In genomic region chr16:13716821-13717553, GRCm38 (mm10) we compare ENCODE assay signal across 25 mouse cellular contexts. TPM values are rescaled to one million over a fixed set of nuclear protein-coding genes. Genes with fewer than 3 reads are reported as not detected.
DNase-seq lines count a peak whose midpoint lies in the region; ATAC-seq and TF ChIP-seq lines count a peak whose summit lies in the region.
"Had no signal": no experiment of that assay in that cellular context is flagged by ENCODE, and none has a peak within 500 bp of the region (broad histone marks: within the 10 kb centered on the region; RNA-seq: fewer than 3 reads in every experiment).

No protein-coding gene starts in this region.

- DNase-seq in lung, postnatal 0 days (ENCODE audit: low spot score), result peak; percentile 26
- DNase-seq in lung, postnatal 14 days, result no peak
- DNase-seq in testis, postnatal 14 days (ENCODE audit: low spot score), result no peak
- no peak for DNase-seq in ovary, adult 18-20 months (ENCODE audit: low spot score)
- DNase-seq: adrenal gland, postnatal 14 days; cerebellum, adult 18-20 months; cerebellum, adult 9-11 months; cerebellum, postnatal 36 days; gastrocnemius, postnatal 36 days; heart, adult 2 months had no signal

- no peak for TF ChIP-seq EP300 in lung, postnatal 0 days (IDR thresholded peaks at IDR 0.05)

- no peak overlapping the region for H3K4me3 ChIP-seq in lung, postnatal 0 days (ENCODE audit: low read depth, low read length)
- no peak overlapping the region for H3K4me3 ChIP-seq in forebrain, embryonic 13.5 days
- H3K4me3 ChIP-seq: embryonic facial prominence, embryonic 15.5 days; erythroblast, embryonic 14.5 days; forebrain, embryonic 15.5 days; heart, adult 2 months; heart, embryonic 15.5 days; hindbrain, embryonic 10.5 days; intestine, embryonic 15.5 days had no signal

- no peaks in the 10 kb centered on the region for H3K36me3 ChIP-seq in lung, postnatal 0 days (ENCODE audit: insufficient read depth, low read length)
- H3K36me3 ChIP-seq in forebrain, embryonic 13.5 days (ENCODE audit: poor library complexity, severe bottlenecking), result no peaks in the 10 kb centered on the region
- H3K36me3 ChIP-seq: embryonic facial prominence, embryonic 15.5 days; forebrain, embryonic 15.5 days; heart, embryonic 15.5 days; hindbrain, embryonic 10.5 days; intestine, embryonic 15.5 days had no signal

- H3K9ac ChIP-seq in lung, postnatal 0 days (replicated peaks; ENCODE audit: low read depth), result no peak overlapping the region
- H3K9ac ChIP-seq in forebrain, embryonic 13.5 days, result no peak overlapping the region
- H3K9ac ChIP-seq: embryonic facial prominence, embryonic 15.5 days; forebrain, embryonic 15.5 days; heart, embryonic 15.5 days; hindbrain, embryonic 14.5 days; intestine, embryonic 15.5 days had no signal

- H3K4me2 ChIP-seq in lung, postnatal 0 days (replicated peaks; ENCODE audit: low read depth, low read length), result no peak overlapping the region
- no peak overlapping the region for H3K4me2 ChIP-seq in forebrain, embryonic 13.5 days
- H3K4me2 ChIP-seq: embryonic facial prominence, embryonic 15.5 days; forebrain, embryonic 15.5 days; heart, embryonic 11.5 days; heart, embryonic 15.5 days; hindbrain, embryonic 14.5 days; intestine, embryonic 15.5 days had no signal

- ATAC-seq in lung, postnatal 0 days, result no peak
- peak; percentile 65 for ATAC-seq in common myeloid progenitor, adult 5-6 weeks (replicated peaks; ENCODE audit: low read depth, poor library complexity, severe bottlenecking)
- ATAC-seq in megakaryocyte progenitor cell, adult 5-6 weeks (replicated peaks; ENCODE audit: poor library complexity), result peak; percentile 92
- ATAC-seq in forebrain, embryonic 13.5 days, result no peak
- ATAC-seq: forebrain, embryonic 15.5 days; intestine, embryonic 15.5 days had no signal

- H3K27me3 ChIP-seq in lung, postnatal 0 days (replicated peaks; ENCODE audit: insufficient read depth, low read length), result no peaks in the 10 kb centered on the region
- H3K27me3 ChIP-seq in forebrain, embryonic 13.5 days, result no peaks in the 10 kb centered on the region
- H3K27me3 ChIP-seq: embryonic facial prominence, embryonic 15.5 days; forebrain, embryonic 15.5 days; heart, embryonic 15.5 days; intestine, embryonic 15.5 days had no signal

- WGBS in lung, postnatal 0 days, result 54% methylated on average over 2 of the region's 2 CpGs
- WGBS in forebrain, embryonic 13.5 days, result 91% methylated on average over 2 of the region's 2 CpGs

- H3K27ac ChIP-seq in lung, postnatal 0 days (ENCODE audit: low read length), result no peak overlapping the region
- H3K27ac ChIP-seq in forebrain, embryonic 13.5 days, result no peak overlapping the region
- H3K27ac ChIP-seq: embryonic facial prominence, embryonic 15.5 days; forebrain, embryonic 15.5 days; heart, adult 2 months; heart, embryonic 15.5 days; hindbrain, embryonic 10.5 days; hindbrain, embryonic 14.5 days; intestine, embryonic 15.5 days had no signal

- no peak for TF ChIP-seq CTCF in lung, postnatal 0 days (IDR thresholded peaks at IDR 0.05)

- no peaks in the 10 kb centered on the region for H3K9me3 ChIP-seq in lung, postnatal 0 days (ENCODE audit: low read length)
- H3K9me3 ChIP-seq in forebrain, embryonic 13.5 days (replicated peaks), result no peaks in the 10 kb centered on the region
- H3K9me3 ChIP-seq: embryonic facial prominence, embryonic 15.5 days; forebrain, embryonic 15.5 days; heart, embryonic 15.5 days; hindbrain, embryonic 10.5 days; intestine, embryonic 15.5 days had no signal

- H3K4me1 ChIP-seq in lung, postnatal 0 days (ENCODE audit: insufficient read depth, low read depth, low read length), result no peaks in the 10 kb centered on the region
- no peaks in the 10 kb centered on the region for H3K4me1 ChIP-seq in forebrain, embryonic 13.5 days
- H3K4me1 ChIP-seq: embryonic facial prominence, embryonic 15.5 days; forebrain, embryonic 15.5 days; heart, embryonic 15.5 days; hindbrain, embryonic 10.5 days had no signal

RNA-seq across cellular contexts. Expression of gene Pla2g10, which starts 13.8 kb away (rescaled TPM):
- polyA plus RNA-seq in lung, postnatal 0 days (2015; fragmentation: Nextera tagmentation; extraction: Ambion mirVana), result 1.5 and 1.7 TPM in 2 replicates
- total RNA-seq in common myeloid progenitor, adult 5-6 weeks (2017), result not detected in 2 replicates
- not detected in 2 replicates for total RNA-seq in megakaryocyte progenitor cell, adult 5-6 weeks (2015)
- not detected in 2 replicates for total RNA-seq in megakaryocyte progenitor cell, adult 5-6 weeks (2017)
- 0.20 and 0.53 TPM in 2 replicates for polyA plus RNA-seq in forebrain, embryonic 13.5 days (2015; fragmentation: Nextera tagmentation; extraction: Ambion mirVana)
- total RNA-seq: adrenal gland, adult 18-20 months; adrenal gland, postnatal 14 days; gastrocnemius, adult 8-10 months; gastrocnemius, postnatal 36 days; heart, adult 2 months; heart, postnatal 25 days had no signal
- polyA plus RNA-seq: embryonic facial prominence, embryonic 11.5 days; erythroblast, embryonic 14.5 days; forebrain, embryonic 15.5 days; heart, embryonic 11.5 days had no signal

RNA-seq across cellular contexts. Expression of gene 3110001I22Rik, which starts 45.3 kb away (rescaled TPM):
- 2.8 and 3.1 TPM in 2 replicates for polyA plus RNA-seq in lung, postnatal 0 days (2015; fragmentation: Nextera tagmentation; extraction: Ambion mirVana)
- total RNA-seq in common myeloid progenitor, adult 5-6 weeks (2017), result 12.2 and 18.5 TPM in 2 replicates
- total RNA-seq in megakaryocyte progenitor cell, adult 5-6 weeks (2015), result 12.4 and 15.9 TPM in 2 replicates
- 12.6 and 21.0 TPM in 2 replicates for total RNA-seq in megakaryocyte progenitor cell, adult 5-6 weeks (2017)
- polyA plus RNA-seq in forebrain, embryonic 13.5 days (2015; fragmentation: Nextera tagmentation; extraction: Ambion mirVana), result 9.4 and 9.9 TPM in 2 replicates

RNA-seq across cellular contexts. Expression of gene Bfar, which starts 45.3 kb away (rescaled TPM):
- polyA plus RNA-seq in lung, postnatal 0 days (2015; fragmentation: Nextera tagmentation; extraction: Ambion mirVana), result 33.3 and 33.4 TPM in 2 replicates
- 42.0 and 55.5 TPM in 2 replicates for total RNA-seq in common myeloid progenitor, adult 5-6 weeks (2017)
- 48.0 and 53.0 TPM in 2 replicates for total RNA-seq in megakaryocyte progenitor cell, adult 5-6 weeks (2015)
- 57.4 and 67.3 TPM in 2 replicates for total RNA-seq in megakaryocyte progenitor cell, adult 5-6 weeks (2017)
- polyA plus RNA-seq in forebrain, embryonic 13.5 days (2015; fragmentation: Nextera tagmentation; extraction: Ambion mirVana), result 44.7 and 50.9 TPM in 2 replicates

RNA-seq across cellular contexts. Expression of gene Parn, which starts 49.0 kb away (rescaled TPM):
- polyA plus RNA-seq in lung, postnatal 0 days (2015; fragmentation: Nextera tagmentation; extraction: Ambion mirVana), result 25.0 and 28.5 TPM in 2 replicates
- 57.2 and 72.2 TPM in 2 replicates for total RNA-seq in common myeloid progenitor, adult 5-6 weeks (2017)
- total RNA-seq in megakaryocyte progenitor cell, adult 5-6 weeks (2015), result 18.8 TPM in 2 replicates
- total RNA-seq in megakaryocyte progenitor cell, adult 5-6 weeks (2017), result 45.0 and 69.4 TPM in 2 replicates
- polyA plus RNA-seq in forebrain, embryonic 13.5 days (2015; fragmentation: Nextera tagmentation; extraction: Ambion mirVana), result 39.5 and 41.3 TPM in 2 replicates

Comparison
In these comparisons a context has a peak if more than half of its experiments do, and no peak if none do; other contexts are left out.
1. ATAC-seq: peak in common myeloid progenitor, adult 5-6 weeks (single experiment) and megakaryocyte progenitor cell, adult 5-6 weeks (single experiment); none in lung, postnatal 0 days (single experiment) and forebrain, embryonic 13.5 days (single experiment).